Mouse (Mus musculus) G1E (cell line): ENCODE data around the gene Rprd2. TPM values are rescaled to one million over a fixed set of nuclear protein-coding genes. Genes with fewer than 3 reads are reported as not detected.

Experiments used
- ATAC-seq: 2 replicates; pipeline ENCODE4 v1.8.0; 2016; ENCODE audit warnings: mild to moderate bottlenecking; ENCODE audit not compliant: insufficient number of reproducible peaks, poor library complexity, low FRiP score, severe bottlenecking; ENCODE audit errors: extremely low read depth
- DNase-seq: peaks from one replicate; pipeline ENCODE4 v3.0.0; 2012; ENCODE audit warnings: low spot score
- H3K27me3 ChIP-seq: 2 replicates; pipeline ENCODE4 v1.6.1; 2012; ENCODE audit warnings: mild to moderate bottlenecking, low read length, inconsistent platforms; ENCODE audit not compliant: insufficient read depth
- H3K36me3 ChIP-seq: replicated peaks from 2 replicates; pipeline ENCODE3; 2012; ENCODE audit warnings: mild to moderate bottlenecking, inconsistent platforms
- H3K4me1 ChIP-seq: 2 replicates; pipeline ENCODE4 v1.6.1; 2012; ENCODE audit warnings: low read depth, low read length, inconsistent platforms, mixed read lengths; ENCODE audit not compliant: insufficient read depth
- H3K4me3 ChIP-seq: 2 replicates; pipeline ENCODE4 v1.5.1; 2012; ENCODE audit warnings: low read depth, mild to moderate bottlenecking, inconsistent platforms, low read length, moderate library complexity, mixed read lengths
- H3K9me3 ChIP-seq: replicated peaks from 2 replicates; pipeline ENCODE4 v1.6.1; 2012; ENCODE audit warnings: inconsistent platforms
- CTCF ChIP-seq: IDR thresholded peaks from 2 replicates; pipeline ENCODE4 v1.5.1; 2012; ENCODE audit warnings: low read depth, low read length, inconsistent platforms, mixed read lengths
- GATA1 ChIP-seq: IDR thresholded peaks from 2 replicates; pipeline ENCODE4 v1.6.1; 2012; ENCODE audit warnings: borderline replicate concordance, low read length, inconsistent platforms, mixed read lengths
- GATA2 ChIP-seq: IDR thresholded peaks from 2 replicates; pipeline ENCODE4 v1.6.1; 2012; ENCODE audit warnings: low read depth, low read length, inconsistent platforms, borderline replicate concordance
- POLR2AphosphoS5 ChIP-seq: IDR thresholded peaks from 2 replicates; pipeline ENCODE4 v1.6.1; 2012; ENCODE audit warnings: low read depth, low read length, inconsistent platforms; ENCODE audit not compliant: insufficient replicate concordance
- TAL1 ChIP-seq: conservative IDR thresholded peaks from 2 replicates; pipeline ENCODE4 v1.6.1; 2012; ENCODE audit warnings: low read depth, low read length, inconsistent platforms, mixed read lengths
- polyA plus RNA-seq: library from polyadenylated mRNA; stranded (reverse); fragments of >175 nt; gene quantifications from 2 replicates; pipeline ENCODE4 v1.2.3, GENCODE M21; 2012
- total RNA-seq, 2 experiments: library from RNA; stranded (forward) in 1 of 2; stranded (reverse) in 1 of 2; fragments of 200-1000 nt in 1 of 2; fragments of >200 nt in 1 of 2; fragmentation: Nextera tagmentation in 1 of 2; gene quantifications; 2 replicates each; pipeline ENCODE4 v1.2.3; 2014 to 2017

Rprd2 gene
- total and polyA plus RNA-seq, 3 experiments = 9.1 to 116 (median 28.0) TPM

DNA sequence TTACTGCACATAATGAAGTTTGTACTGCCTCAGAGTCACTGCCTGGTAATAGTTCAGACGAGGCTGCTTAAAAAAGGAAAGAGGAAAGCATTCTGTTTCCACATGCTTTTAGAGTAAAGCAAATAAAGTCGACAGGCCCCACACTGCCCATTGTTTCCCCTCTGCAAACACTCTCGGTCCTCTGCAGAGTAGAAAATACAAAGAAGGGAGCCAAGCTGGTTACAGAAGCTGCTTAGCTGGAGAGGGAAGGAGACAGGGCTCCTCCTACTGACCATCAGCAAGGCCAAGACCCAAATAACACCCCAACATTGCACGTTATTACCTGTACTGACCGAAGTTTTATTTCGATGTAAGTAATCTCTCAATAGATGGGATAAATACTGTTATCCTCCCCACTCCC is 55.7 kb downstream of the Rprd2 start:
- H3K36me3 ChIP-seq = peaks cover 63% of the 10 kb centered on the region
- DNase-seq = no peak
- no peaks in the 10 kb centered on the region for H3K4me1 ChIP-seq
- H3K9me3 ChIP-seq = no peaks in the 10 kb centered on the region
- H3K27me3 ChIP-seq = no peaks in the 10 kb centered on the region
- ATAC-seq = no peak
- H3K4me3 ChIP-seq = no peak overlapping the region
- no peak for TF ChIP-seq TAL1

DNA sequence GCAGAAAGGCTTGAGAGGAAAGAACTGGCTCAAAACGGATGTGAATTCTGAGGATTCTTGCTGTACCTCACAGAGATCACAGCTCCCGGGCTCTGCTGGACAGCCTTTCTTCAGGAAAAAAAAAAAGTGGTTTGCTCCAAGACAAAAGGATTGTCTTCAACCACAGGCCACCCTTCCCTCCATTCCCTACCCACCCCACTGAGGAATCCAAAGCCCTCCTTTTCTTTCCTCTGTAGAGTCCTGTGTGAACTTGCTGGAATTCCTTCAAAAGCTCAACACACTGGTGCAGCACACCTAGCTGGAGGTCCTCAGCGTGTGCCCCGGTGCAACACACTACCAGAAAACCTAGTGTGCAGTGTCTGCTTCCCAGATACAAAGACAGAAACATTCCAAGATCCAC is 56.9 kb downstream of the Rprd2 start:
- Histone ChIP-seq H3K36me3 (peaks cover 52% of the 10 kb centered on the region), H3K4me3 (no peak overlapping the region), H3K9me3 (no peaks in the 10 kb centered on the region), H3K27me3 (no peaks in the 10 kb centered on the region), H3K4me1 (no peaks in the 10 kb centered on the region)
- DNase-seq = no peak
- no peak for ATAC-seq
- TF ChIP-seq GATA2 = no peak

DNA sequence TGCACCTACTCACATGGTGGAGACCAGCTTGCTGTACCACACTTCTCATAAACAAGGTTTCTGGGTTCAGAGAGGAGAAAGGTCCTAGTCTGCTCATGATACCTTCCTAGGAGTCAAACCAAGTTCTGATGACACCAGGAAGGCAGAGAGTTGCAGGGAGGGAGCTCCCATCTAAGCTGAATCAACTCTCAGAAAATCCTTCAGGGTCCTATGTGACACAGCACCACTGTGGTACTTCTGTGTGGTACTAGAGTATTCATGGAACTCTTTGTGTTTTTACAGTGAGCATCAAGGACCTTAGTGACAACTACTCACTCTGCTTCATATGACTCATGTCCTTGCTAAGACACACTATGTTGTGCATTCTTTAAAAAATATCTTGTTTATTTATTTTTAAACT is 58.0 kb downstream of the Rprd2 start:
- Histone ChIP-seq H3K27me3 (no peaks in the 10 kb centered on the region), H3K4me3 (no peak overlapping the region), H3K9me3 (no peaks in the 10 kb centered on the region), H3K36me3 (peaks cover 42% of the 10 kb centered on the region), H3K4me1 (peaks cover 2% of the 10 kb centered on the region)
- ATAC-seq = no peak
- TF ChIP-seq POLR2AphosphoS5 (no peak), TAL1 (no peak), CTCF (no peak), GATA1 (no peak), GATA2 (no peak)
- DNase-seq = no peak

DNA sequence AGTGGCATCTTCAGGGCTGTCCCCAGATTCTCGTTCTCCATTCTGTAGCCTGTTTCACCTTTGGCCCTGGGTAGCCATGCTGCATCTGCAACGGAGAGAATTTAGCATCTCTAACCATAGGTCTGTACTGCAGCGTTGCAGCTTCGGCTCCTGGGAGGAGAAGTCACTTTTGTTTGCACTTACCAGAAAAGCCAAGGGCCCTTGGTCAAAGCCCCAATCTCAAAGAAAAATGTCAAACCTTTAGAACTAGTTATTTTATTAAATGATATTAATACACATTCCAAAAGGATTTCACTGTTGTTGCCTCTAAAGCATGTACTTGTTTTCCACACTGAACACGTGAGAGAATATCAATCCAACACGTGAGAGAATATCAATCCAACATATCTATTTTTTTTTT is 58.6 kb downstream of the Rprd2 start, which contains the start of gene Tars2:
Gene Tars2, minus strand, starts transcription at position 101 of the 400 bp plus-strand sequence.
- peaks cover 37% of the 10 kb centered on the region for H3K36me3 ChIP-seq
- ATAC-seq = no peak

DNA sequence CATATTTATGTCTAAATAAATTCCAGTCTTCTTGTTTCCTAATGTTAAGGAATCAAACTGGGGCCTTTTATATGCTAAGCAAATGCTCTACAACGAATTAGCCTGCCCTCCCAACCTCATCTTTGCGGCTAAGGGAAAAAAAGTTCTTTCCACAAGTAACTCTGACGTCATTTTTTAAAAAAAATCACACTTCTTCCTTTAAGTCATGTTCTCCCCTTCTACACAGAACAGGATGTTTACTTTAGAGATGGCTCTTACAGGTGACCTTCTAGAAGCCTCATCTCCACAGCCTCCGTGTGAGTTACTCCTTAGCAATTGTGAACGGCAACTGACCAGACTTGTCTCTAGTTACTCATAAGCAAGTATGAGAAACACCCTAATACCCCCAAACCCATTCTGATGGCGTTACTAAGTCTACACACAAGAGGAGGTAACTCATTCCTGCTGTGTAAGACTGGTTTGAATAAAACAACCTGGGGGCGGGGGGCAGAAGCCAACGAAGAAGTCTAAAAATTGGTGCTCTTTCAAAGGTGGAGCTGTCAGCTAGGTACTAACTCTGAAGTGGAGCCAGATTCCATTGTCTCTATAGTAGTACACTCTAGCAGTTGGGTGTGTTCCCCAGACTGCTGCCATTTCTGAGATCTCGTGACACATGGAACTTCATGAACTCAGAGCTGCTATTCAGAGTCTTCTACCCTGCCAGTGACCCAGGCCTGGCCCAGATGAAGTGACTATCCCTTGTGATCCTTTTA is 60.0 kb downstream of the Rprd2 start:
- H3K9me3 ChIP-seq = no peaks in the 10 kb centered on the region
- DNase-seq = no peak
- ATAC-seq = no peak
- no peak overlapping the region for H3K4me3 ChIP-seq
- H3K36me3 ChIP-seq = peaks cover 22% of the 10 kb centered on the region
- H3K4me1 ChIP-seq = peaks cover 7% of the 10 kb centered on the region
- no peaks in the 10 kb centered on the region for H3K27me3 ChIP-seq
- no peak for TF ChIP-seq GATA2
- no peak for TF ChIP-seq CTCF
- no peak for TF ChIP-seq POLR2AphosphoS5
- no peak for TF ChIP-seq TAL1
- TF ChIP-seq GATA1 = no peak

More for the DNA sequence above, 58.6 kb downstream of the Rprd2 start, which contains the start of gene Tars2:
- Histone ChIP-seq H3K27me3 (no peaks in the 10 kb centered on the region), H3K4me1 (peaks cover 7% of the 10 kb centered on the region), H3K9me3 (no peaks in the 10 kb centered on the region), H3K4me3 (no peak within 1 kb of the TSS)
- TF ChIP-seq GATA1 = no peak
- TF ChIP-seq CTCF = no peak
- TF ChIP-seq TAL1 = no peak
- no peak for TF ChIP-seq POLR2AphosphoS5
- no peak for TF ChIP-seq GATA2
- DNase-seq = no peak

DNA sequence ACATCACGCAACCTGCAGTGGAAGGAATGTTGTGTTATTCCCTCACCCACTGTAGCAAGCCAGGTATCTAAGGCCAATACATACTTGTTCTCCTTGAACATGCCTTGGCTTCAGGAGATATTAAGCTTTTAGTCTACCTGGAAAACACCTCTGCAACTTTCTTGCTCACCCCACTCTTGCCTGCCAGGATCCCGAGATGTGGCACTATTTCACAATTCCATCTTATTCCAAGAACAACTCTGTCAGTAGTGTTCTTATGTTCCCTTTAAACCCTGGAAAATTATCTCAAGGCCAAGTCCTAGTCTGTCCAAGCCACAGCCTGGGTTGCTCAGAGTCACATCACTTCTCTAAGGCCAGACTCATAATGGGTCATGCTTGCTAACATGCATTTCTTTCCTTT is 61.9 kb downstream of the Rprd2 start:
- TF ChIP-seq POLR2AphosphoS5 (no peak), GATA2 (no peak), CTCF (no peak), GATA1 (no peak), TAL1 (no peak)
- Histone ChIP-seq H3K27me3 (no peaks in the 10 kb centered on the region), H3K9me3 (no peaks in the 10 kb centered on the region), H3K36me3 (peaks cover 25% of the 10 kb centered on the region), H3K4me3 (no peak overlapping the region), H3K4me1 (peaks cover 26% of the 10 kb centered on the region)
- ATAC-seq = no peak
- no peak for DNase-seq

DNA sequence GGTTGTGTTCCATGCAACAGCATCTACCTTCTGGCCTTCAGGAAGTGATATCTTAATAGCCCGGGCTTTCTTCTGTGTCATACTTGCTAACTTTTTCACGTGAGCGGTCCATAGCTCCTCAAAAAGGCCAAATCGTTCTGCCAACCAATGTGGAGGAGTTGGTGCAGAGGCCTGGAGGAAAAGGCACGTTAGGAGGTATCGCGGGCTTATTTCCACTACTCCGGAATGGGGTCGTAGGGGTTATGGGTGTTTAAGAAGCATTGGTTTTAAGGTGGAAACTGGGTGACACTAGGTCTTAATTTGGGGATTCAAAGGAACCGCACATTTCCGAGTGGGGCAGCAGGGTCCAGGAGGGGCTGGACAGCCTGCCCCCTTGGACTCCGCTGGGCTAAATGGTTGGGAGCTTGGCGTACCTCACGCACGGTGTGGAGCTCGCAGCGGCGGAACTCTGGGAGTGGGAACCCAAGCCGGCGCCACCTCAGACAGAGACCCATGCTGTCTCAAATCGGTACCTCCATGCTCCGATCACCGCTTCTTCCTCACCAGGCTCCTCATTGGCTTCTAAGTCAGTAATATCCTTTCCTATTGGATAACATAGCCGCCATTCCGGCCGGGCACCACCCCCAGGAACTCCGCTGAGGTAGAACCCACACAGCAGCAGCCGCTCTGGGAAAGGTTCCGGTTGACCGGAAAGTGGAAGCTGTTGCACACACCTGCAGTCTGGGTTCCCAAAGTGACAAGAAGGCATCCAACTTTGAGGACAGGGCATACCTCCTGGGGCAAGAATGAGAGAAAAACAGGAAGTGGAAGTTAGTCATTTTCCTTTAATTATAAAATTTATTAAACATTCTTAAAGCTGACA is 64.1 kb downstream of the Rprd2 start:
- DNase-seq (peak; percentile 96), ATAC-seq (peak; percentile 96)
- H3K4me1 ChIP-seq = peaks cover 30% of the 10 kb centered on the region
- H3K4me3 ChIP-seq = peak overlapping the region; percentile 91
- peaks cover 38% of the 10 kb centered on the region for H3K36me3 ChIP-seq
- no peaks in the 10 kb centered on the region for H3K9me3 ChIP-seq
- H3K27me3 ChIP-seq = no peaks in the 10 kb centered on the region
- no peak for TF ChIP-seq CTCF
- TF ChIP-seq GATA2 = no peak
- TF ChIP-seq POLR2AphosphoS5 = no peak
- no peak for TF ChIP-seq TAL1
- no peak for TF ChIP-seq GATA1
